Mouse (Mus musculus) heart, adult 2 months (tissue): Measurements from ENCODE around the gene Plekha7. TPM values are rescaled to one million over a fixed set of nuclear protein-coding genes. Genes with fewer than 3 reads are reported as not detected.

Experiments
- DNase-seq, 2 experiments: peaks; one replicate each; pipeline ENCODE4 v3.0.0; 2021
- H3K27ac ChIP-seq: fragments of 200-600 bp; 2 replicates; pipeline ENCODE4 v1.8.1; 2022
- H3K27me3 ChIP-seq: fragments of 200-500 bp; 2 replicates; pipeline ENCODE4 v1.6.1; 2012; ENCODE audit warnings: mild to moderate bottlenecking, low read length, inconsistent platforms, mixed read lengths; ENCODE audit not compliant: control insufficient read depth, insufficient read depth
- H3K36me3 ChIP-seq: fragments of 200-500 bp; 2 replicates; pipeline ENCODE4 v1.6.1; 2012; ENCODE audit warnings: low read length, inconsistent platforms; ENCODE audit not compliant: control insufficient read depth, insufficient read depth
- H3K4me1 ChIP-seq: fragments of 200-500 bp; 2 replicates; pipeline ENCODE4 v1.6.1; 2011; ENCODE audit warnings: low read length; ENCODE audit not compliant: control insufficient read depth, insufficient read depth
- H3K4me3 ChIP-seq: fragments of 200-600 bp; 2 replicates; pipeline ENCODE4 v1.8.1; 2022
- H3K79me2 ChIP-seq: fragments of 200-500 bp; replicated peaks from 2 replicates; pipeline ENCODE4 v1.6.1; 2012; ENCODE audit warnings: mild to moderate bottlenecking, inconsistent platforms, low read length, moderate library complexity, mixed read lengths; ENCODE audit not compliant: control insufficient read depth, insufficient read depth
- H3K9ac ChIP-seq: fragments of 200-500 bp; 2 replicates; pipeline ENCODE4 v1.6.1; 2012; ENCODE audit warnings: low read depth, mild to moderate bottlenecking, control low read depth, inconsistent platforms, low read length, mixed read lengths
- CTCF ChIP-seq: fragments of 200-600 bp; IDR thresholded peaks from 2 replicates; pipeline ENCODE4 v1.8.1; 2022; ENCODE audit warnings: antibody characterized with exemption, mild to moderate bottlenecking, moderate library complexity
- EP300 ChIP-seq: fragments of 200-500 bp; IDR thresholded peaks from 2 replicates; pipeline ENCODE4 v1.6.1; 2011; ENCODE audit warnings: low read depth, low read length, control low read depth; ENCODE audit not compliant: insufficient read depth
- POLR2A ChIP-seq: fragments of 200-500 bp; IDR thresholded peaks from 2 replicates; pipeline ENCODE4 v1.6.1; 2011; ENCODE audit warnings: mild to moderate bottlenecking, low read depth, low read length, control low read depth; ENCODE audit not compliant: insufficient read depth
- WGBS: fragments of 180-500 bp; shearing (Covaris S2); methylation state at CpG from one replicate; pipeline ENCODE4 v1.1.7; 2018; 5-methylcytosine and 5-hydroxymethylcytosine counted together
- intact Hi-C: fragments of 180-260 bp; cut with DNase I; formaldehyde crosslinking; loops from one replicate; pipeline ENCODE4 v1.15.1; 2025
- polyA plus RNA-seq: library from polyadenylated mRNA; depleted of rRNA; stranded (reverse); fragments of >200 nt; gene quantifications from 2 replicates; pipeline ENCODE4 v1.2.3, GENCODE M21; 2012
- total RNA-seq, 2 experiments: library from RNA; stranded (reverse); gene quantifications; 2 replicates each; pipeline ENCODE4 v1.2.3; 2021

The Plekha7 gene
- total and polyA plus RNA-seq, 3 experiments = 4.5 to 13.7 (median 6.3) TPM

DNA sequence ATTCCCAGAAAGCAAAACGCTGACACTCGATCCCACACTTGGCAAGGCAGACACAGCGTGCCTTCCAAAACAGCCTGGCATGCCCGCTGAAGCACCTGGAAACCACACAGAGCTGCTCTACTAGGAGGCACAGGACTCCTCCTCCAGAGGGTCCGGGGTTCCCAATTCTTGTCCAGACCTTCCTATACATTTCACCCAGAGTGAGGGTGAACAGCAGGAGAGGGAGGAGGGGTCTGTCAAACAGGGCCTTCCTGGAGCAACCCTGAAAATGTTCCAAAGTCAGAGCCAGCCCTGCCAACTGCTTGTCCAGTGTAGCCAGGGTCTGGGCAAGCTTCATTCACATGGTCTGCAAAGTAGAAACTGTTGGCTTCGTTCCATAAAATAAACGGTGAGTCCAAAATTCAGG lies 81.3 kb downstream of the Plekha7 start:
- TF ChIP-seq CTCF (no peak), POLR2A (no peak), EP300 (no peak)
- 52% methylated on average over 7 of the region's 7 CpGs for WGBS
- intact Hi-C loops = no loop called here
- Histone ChIP-seq H3K27ac (no peak overlapping the region), H3K27me3 (no peaks in the 10 kb centered on the region), H3K36me3 (no peaks in the 10 kb centered on the region), H3K4me1 (no peaks in the 10 kb centered on the region), H3K79me2 (no peaks in the 10 kb centered on the region), H3K9ac (no peak overlapping the region), H3K4me3 (no peak overlapping the region)
- peak in 1 of 2 experiments; percentile 33 for DNase-seq

- intact Hi-C loops = no loop called here
- DNase-seq = no peak
- Histone ChIP-seq H3K4me3 (no peak overlapping the region), H3K27ac (no peak overlapping the region), H3K4me1 (no peaks in the 10 kb centered on the region), H3K36me3 (no peaks in the 10 kb centered on the region), H3K79me2 (no peaks in the 10 kb centered on the region), H3K9ac (no peak overlapping the region), H3K27me3 (no peaks in the 10 kb centered on the region)
- WGBS = 73% methylated on average over 6 of the region's 6 CpGs
- TF ChIP-seq CTCF = no peak
- TF ChIP-seq EP300 = no peak
- TF ChIP-seq POLR2A = no peak
Observed at GRCm38 (mm10) chr7:116226316-116226715, 81.9 kb downstream of the Plekha7 start.

GRCm38 (mm10) chr7:116224543-116224942 lies 83.6 kb downstream of the Plekha7 start:
- no peaks in the 10 kb centered on the region for H3K27me3 ChIP-seq
- intact Hi-C loops = no loop called here
- H3K27ac ChIP-seq = no peak overlapping the region
- no peaks in the 10 kb centered on the region for H3K4me1 ChIP-seq
- no peaks in the 10 kb centered on the region for H3K36me3 ChIP-seq
- no peak overlapping the region for H3K4me3 ChIP-seq
- H3K79me2 ChIP-seq = no peaks in the 10 kb centered on the region
- TF ChIP-seq POLR2A = no peak
- TF ChIP-seq CTCF = no peak
- TF ChIP-seq EP300 = no peak
- no peak for DNase-seq
- H3K9ac ChIP-seq = no peak overlapping the region
- 28% methylated on average over 2 of the region's 2 CpGs for WGBS

DNA sequence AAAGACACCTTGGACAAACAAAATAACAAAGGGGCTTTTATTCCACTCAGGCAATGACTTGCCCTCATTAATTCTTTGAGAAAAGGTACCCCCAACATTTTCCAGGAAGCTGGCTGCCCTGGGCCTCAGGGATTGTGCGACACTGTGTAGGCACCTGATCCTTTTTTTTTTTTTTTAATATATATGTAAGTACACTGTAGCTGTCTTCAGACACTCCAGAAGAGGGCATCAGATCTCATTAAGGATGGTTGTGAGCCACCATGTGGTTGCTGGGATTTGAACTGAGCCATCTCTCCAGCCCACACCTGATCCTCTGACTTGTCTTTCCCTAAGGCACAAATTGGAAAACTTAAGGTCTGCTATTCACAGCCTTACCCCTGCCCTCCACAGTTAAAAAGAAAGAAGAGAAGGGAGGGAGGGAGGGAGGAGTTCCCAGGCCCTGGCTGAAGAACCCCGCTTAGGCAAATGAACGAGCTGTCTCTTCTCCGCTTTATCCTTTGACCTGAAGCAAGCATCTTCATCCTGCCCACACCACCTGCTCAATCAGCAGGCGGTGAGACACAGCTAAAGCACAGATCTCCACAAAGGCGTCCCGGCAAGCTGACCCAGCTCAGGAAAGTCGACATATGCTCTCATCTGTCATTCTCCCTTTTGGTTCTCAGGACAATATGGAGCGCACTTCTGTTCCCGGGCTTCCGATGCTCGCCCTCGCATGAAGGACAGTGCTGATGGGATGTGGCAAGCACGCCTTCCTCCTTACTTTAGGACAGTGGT lies 85.0 kb downstream of the Plekha7 start:
- no peak overlapping the region for H3K27ac ChIP-seq
- H3K4me1 ChIP-seq = no peaks in the 10 kb centered on the region
- 77% methylated on average over 14 of the region's 14 CpGs for WGBS

GRCm38 (mm10) chr7:116222288-116223009 lies 85.7 kb downstream of the Plekha7 start:
- intact Hi-C loops = no loop called here
- H3K4me1 ChIP-seq = no peaks in the 10 kb centered on the region
- WGBS = 56% methylated on average over 8 of the region's 8 CpGs
- no peak overlapping the region for H3K4me3 ChIP-seq
- no peaks in the 10 kb centered on the region for H3K36me3 ChIP-seq
- H3K27ac ChIP-seq = no peak overlapping the region
- H3K79me2 ChIP-seq = no peaks in the 10 kb centered on the region
- no peaks in the 10 kb centered on the region for H3K27me3 ChIP-seq
- DNase-seq = no peak
- TF ChIP-seq POLR2A (no peak), EP300 (no peak), CTCF (no peak)
- no peak overlapping the region for H3K9ac ChIP-seq

More for the DNA sequence above, 85.0 kb downstream of the Plekha7 start:
- no peak overlapping the region for H3K9ac ChIP-seq
- no peak overlapping the region for H3K4me3 ChIP-seq
- no peaks in the 10 kb centered on the region for H3K36me3 ChIP-seq
- intact Hi-C loops = no loop called here
- H3K79me2 ChIP-seq = no peaks in the 10 kb centered on the region
- H3K27me3 ChIP-seq = no peaks in the 10 kb centered on the region
- TF ChIP-seq CTCF (no peak), POLR2A (no peak), EP300 (no peak)
- DNase-seq = no peak

- Histone ChIP-seq H3K4me3 (no peak overlapping the region), H3K36me3 (no peaks in the 10 kb centered on the region), H3K4me1 (no peaks in the 10 kb centered on the region), H3K27me3 (no peaks in the 10 kb centered on the region), H3K27ac (no peak overlapping the region), H3K9ac (no peak overlapping the region), H3K79me2 (no peaks in the 10 kb centered on the region)
- 40% methylated on average over 7 of the region's 7 CpGs for WGBS
- TF ChIP-seq EP300 (no peak), CTCF (no peak), POLR2A (no peak)
- DNase-seq = no peak
- intact Hi-C loops = no loop called here
Observed at GRCm38 (mm10) chr7:116221883-116222282, 86.3 kb downstream of the Plekha7 start.
